Mouse (Mus musculus) heart, adult 11 months (tissue): ENCODE results near the gene Ucp3.
"Not testable (repeated sequence)": the region's sequence is repeated elsewhere in the genome, so short reads cannot be mapped to it uniquely, and the experiment has no call there.

Experiments used
- DNase-seq: peaks from one replicate; pipeline ENCODE4 v3.0.0; 2022

Ucp3 gene

DNA sequence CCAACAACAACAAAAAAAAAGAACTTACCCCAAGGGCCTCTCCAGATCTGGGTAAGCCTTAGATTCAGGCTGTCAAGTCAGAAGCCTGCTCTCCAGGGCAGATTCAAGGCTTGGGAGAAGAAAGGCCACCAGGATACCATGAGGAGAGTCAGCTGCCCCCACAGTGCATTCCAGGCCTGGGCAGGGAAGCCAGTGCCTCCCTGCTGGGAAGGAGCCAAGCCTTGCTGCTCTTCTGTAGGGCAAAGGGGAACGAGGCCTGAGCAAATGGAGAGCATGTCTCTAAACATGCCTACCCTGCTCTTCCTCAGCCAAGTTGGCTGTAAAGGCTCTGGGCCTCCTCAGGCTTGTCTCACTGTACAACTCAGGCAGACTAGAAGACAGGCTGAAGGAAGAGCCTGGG is 1.9 kb downstream of the Ucp3 start:
- DNase-seq: peak; percentile 98

DNA sequence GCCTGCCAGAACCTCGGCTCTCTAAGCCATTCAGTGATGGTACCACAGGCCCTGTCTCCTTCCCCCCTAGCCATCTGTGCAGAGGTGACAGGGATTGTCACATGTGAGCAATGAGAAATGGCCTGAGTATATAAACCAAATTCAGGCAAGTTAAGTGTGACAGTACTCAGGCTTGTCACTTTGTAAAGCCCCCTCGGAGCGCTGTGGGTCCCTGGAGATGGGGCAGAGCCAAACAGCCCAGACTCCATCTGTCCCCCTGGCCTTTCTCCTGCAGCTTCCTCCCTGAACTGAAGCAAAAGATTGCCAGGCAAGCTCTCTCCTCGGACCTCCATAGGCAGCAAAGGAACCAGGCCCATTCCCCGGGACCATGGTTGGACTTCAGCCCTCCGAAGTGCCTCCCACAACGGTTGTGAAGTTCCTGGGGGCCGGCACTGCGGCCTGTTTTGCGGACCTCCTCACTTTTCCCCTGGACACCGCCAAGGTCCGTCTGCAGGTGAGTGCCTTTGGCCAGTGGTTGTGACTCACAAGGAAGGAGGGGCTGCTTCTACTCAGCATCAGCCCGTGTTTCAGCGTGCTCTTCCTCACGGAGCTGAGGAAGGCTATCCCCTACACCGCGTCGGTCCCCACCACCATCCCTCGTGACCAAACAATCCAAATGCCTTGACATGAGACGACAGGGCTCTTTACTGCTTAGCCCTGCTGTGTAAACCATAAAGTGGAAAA is 6.5 kb downstream of the Ucp3 start:
- DNase-seq: peak; percentile 86

DNA sequence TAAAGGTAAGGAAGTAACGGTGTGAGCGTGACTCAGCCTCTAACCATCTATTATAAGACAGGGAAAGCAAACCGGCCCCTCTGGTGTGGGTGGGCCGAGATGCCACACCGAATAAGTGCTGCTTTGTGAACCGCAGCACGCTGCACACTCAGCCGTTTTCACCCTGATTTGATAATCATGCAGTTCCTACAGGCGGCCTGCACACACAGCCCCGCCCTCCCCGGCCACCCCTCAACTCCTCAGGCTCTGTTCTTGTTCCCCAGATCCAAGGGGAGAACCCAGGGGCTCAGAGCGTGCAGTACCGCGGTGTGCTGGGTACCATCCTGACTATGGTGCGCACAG is 7.0 kb downstream of the Ucp3 start:
- DNase-seq: no peak

GRCm38 (mm10) chr7:100480175-100480574 is 7.4 kb downstream of the Ucp3 start:
- peak; percentile 88 for DNase-seq

- not testable (repeated sequence) for DNase-seq
These were observed 9.3 kb downstream of the Ucp3 start for GRCm38 (mm10) chr7:100482046-100482445.

- no peak for DNase-seq
These were observed 11.7 kb downstream of the Ucp3 start for GRCm38 (mm10) chr7:100484493-100484892.

DNA sequence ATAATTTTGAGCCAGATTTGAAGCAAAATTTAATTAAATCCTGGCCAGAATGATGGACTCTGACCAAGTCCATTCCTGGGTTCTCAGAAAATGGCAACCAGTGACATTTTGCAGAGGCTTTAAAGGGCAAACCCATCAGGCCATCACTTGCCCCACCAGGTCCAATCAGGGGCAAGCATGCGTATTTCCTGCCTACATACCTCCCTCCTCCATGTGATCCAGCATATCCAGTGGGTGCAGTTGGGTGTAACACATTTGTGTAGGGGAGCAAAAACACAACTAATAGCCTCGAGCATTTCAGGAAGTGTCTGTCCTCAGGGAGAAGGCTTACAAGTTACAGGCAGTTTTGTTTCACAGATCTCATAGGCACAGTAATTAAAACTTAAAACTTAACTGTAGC is 14.5 kb downstream of the Ucp3 start:
- DNase-seq: no peak

DNA sequence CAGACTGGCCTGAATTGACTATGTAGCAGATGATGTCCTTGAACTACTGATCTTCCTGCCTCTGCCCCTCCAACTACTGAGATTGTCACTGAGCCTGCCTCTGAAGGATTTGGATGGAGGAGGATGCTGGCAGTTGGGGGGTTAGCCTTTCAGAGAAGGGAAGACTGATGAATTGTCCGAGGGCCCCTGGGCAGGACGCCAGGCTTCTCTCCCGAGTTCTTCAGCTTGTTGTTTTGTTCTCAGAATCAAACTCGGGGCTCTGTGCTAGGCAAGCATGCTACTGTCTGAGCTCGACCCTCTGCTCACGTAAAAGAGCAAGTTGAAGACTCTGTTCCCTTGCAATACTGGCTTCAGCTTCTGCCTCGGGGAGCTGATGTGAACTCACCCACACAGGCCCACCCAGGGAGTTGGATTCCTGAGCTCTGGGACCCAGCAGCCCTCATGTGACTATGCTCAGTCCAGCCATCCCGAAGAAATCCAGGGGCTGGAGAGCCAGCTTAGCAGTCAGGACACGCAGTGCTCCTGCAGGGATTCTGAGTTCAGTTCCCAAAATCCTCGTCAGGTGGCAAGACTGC is 15.8 kb downstream of the Ucp3 start:
- peak; percentile 90 for DNase-seq

GRCm38 (mm10) chr7:100492391-100493116 is 19.8 kb downstream of the Ucp3 start:
- peak; percentile 93 for DNase-seq

DNA sequence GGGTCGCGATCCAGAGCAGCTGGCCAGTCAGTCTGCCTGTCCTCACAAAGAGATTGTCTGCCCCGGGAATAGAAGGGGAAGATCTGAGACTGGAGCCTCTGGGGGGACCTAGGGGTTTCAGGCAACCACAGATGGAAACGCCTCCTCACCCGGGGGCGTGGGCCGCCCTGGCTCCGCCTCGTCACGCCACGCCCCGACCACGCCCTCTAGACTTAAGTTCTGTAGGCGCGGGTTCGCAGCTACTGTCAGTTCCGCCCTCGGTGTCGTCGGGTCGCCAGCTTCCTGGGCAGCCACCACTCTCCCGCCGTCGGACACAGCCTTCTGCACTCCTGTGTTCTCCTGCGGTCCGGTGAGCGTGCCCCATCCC is 20.3 kb downstream of the Ucp3 start, which contains the start of gene Ucp2:
TSS of gene Ucp2 (plus strand) at position 221 of the 367 bp plus-strand sequence.
- peak; percentile 99 for DNase-seq

DNA sequence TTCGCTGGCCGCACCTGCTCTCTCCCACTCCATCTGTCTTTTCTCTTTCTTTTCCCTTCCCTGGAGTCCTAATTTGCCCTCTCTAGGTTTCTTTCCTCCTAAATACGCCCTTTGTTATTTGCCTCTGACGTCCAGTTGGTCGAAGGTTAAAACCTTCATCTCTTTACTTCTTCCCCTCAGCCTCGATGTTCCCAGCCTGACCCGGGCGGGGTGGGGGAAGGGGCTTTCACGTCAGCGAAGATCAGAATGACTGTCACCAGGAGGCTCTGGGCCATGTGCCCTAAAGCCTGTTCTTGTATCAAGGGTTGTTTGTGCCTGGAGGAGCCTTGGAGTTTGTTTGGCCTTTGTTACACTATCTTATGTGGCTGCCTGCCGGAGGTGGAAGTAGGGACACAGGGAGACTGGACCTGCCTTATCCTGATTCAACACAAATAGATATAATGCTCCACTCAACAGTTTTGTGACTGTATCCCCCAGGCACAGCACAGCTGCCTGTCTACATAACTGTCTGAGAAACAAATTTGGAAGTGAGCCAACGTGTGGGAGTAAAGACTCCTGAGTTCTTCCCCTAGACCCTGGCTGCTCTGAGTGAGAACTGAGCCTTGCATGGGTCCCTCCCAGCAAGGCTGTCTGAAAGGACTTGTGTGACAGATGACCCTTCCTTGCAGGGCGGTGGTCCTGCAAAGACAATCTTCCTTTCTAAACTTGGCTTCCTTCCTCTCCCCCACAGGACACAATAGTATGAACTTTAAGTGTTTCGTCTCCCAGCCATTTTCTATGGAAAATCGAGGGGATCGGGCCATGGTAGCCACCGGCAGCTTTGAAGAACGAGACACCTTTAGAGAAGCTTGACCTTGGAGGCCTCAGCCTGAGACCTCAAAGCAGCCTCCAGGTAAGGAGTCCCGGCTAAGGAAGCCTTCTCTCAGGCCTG is 21.0 kb downstream of the Ucp3 start:
- peak; percentile 97 for DNase-seq

DNA sequence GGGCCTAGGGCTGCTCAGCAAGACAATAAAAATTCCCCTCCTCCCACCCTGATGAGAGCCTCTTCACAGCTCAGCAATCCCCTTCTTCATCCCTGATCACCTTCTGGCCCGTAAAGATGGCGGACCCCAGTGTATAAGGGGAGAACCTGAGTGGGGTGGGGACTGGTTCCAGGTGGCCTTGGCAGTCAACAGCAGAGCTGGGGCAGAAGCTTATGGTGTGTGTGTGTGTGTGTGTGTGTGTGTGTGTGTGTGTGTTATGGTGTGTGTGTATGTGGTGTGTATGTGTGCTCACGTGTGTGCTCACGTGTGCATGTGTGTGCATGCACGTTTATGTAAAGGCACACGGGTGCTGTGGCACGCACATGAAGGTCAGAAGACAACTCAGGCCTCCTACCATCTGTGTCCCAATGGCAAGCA is 21.6 kb downstream of the Ucp3 start:
- DNase-seq: peak; percentile 93

GRCm38 (mm10) chr7:100495042-100495441 is 22.3 kb downstream of the Ucp3 start:
- DNase-seq: peak; percentile 93

GRCm38 (mm10) chr7:100495581-100496251 is 22.9 kb downstream of the Ucp3 start:
- DNase-seq: peak; percentile 99

GRCm38 (mm10) chr7:100496371-100496770 is 23.6 kb downstream of the Ucp3 start:
- peak; percentile 94 for DNase-seq

DNA sequence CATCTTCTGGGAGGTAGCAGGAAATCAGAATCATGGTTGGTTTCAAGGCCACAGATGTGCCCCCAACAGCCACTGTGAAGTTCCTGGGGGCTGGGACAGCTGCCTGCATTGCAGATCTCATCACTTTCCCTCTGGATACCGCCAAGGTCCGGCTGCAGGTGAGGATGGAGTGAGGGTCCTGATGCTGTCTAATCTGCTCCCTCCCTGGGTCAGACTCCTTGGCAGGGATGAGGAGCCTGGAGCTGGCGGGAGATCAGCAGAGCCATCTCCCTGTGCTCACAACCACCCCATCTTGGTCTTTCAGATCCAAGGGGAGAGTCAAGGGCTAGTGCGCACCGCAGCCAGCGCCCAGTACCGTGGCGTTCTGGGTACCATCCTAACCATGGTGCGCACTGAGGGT is 24.0 kb downstream of the Ucp3 start:
- DNase-seq: peak; percentile 92

DNA sequence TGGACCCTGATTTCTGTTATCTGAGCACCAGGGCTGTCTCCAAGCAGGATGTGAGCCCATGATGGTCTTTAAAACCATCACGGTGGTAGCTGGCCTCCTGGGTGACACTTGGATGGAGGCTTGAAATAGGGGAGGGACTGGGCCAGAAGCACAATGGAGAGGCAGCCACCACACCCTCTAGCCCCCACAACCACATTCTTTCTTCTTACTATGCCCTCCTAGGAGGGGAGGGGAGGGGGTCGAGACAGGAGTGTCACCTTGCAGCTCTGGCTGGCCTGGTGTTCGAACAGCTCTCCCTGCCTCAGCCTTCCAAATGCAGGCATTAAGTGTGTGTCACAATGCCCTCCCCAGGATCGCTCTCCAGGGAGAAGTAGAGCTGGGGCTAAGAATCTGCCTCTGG is 24.6 kb downstream of the Ucp3 start:
- no peak for DNase-seq

DNA sequence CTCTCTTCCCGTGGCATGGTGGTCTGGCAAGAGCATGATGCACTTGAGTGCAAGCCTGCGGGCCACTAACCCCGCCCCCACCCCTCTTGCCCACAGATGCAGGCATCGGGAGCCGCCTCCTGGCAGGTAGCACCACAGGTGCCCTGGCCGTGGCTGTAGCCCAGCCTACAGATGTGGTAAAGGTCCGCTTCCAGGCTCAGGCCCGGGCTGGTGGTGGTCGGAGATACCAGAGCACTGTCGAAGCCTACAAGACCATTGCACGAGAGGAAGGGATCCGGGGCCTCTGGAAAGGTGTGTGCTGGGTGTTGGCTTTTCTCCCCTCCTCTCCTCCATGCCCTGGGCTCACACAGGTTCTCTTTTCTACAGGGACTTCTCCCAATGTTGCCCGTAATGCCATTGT is 25.2 kb downstream of the Ucp3 start:
- DNase-seq: peak; percentile 93

- DNase-seq: no peak
These were observed 26.7 kb downstream of the Ucp3 start for GRCm38 (mm10) chr7:100499465-100499864.

DNA sequence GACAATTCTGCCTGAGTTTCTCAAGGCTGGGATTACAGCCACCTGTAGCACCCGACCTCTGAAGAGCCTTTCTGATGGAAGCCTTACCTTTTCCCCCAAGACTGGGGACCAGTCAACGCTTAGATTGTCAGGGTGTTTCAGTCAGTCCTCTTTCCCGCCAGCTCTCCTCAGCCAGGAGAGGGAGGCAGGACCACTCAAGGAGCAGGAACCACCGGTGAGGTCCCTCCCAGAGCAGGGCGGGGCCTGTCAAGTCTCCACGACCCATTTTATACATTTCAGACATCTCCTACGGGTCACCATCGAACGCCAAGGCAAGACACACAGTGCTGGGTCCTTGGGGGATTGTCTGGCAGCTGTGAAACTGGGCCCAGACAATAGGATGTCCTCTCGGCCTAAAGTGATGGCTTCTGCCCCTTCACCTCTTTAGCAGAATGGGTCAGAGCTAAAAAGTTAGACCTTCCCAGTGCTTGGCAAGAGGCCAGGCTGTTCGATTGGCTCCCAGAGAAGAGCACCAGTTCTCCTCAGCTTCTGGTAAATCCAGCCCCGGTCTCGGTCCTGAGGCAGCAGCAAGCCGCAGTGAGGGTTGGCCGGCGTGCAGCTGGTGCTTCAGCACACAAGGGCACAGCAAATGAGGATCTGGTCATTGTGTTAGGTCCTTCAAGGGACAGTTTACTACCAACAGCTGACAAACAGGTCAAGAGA is 27.6 kb downstream of the Ucp3 start:
- DNase-seq: peak; percentile 96

GRCm38 (mm10) chr7:100501027-100501843 is 28.4 kb downstream of the Ucp3 start:
- DNase-seq: no peak
